ENCODE assay signal across 12 mouse cellular contexts in the genomic region with DNA sequence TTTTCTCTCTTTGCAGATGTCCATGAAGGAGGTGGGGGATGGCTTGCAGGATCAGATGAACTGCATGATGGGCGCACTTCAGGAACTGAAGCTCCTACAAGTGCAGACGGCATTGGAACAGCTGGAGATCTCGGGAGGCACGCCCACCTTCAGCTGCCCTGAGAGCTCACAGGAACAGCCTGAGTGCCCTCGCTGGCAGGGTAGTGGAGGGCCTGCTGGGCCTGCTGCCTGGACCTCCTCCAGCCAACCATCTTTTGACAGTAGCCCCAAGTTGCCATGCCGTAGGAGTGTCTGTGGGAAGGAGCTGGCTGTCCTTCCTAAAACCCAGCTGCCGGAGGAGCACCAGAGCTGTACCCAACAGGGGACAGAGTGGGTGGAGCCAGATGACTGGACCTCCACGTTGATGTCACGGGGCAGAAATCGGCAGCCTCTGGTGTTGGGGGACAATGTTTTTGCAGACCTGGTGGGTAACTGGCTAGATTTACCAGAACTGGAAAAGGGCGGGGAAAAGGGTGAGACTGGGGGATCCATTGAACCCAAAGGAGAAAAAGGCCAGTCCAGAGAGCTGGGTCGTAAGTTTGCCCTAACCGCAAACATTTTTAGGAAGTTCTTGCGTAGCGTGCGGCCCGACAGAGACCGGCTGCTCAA. TPM values are rescaled to one million over a fixed set of nuclear protein-coding genes. Genes with fewer than 3 reads are reported as not detected.
DNase-seq lines count a peak whose midpoint lies in the region; ATAC-seq and TF ChIP-seq lines count a peak whose summit lies in the region.
"Had no signal": no experiment of that assay in that cellular context is flagged by ENCODE, and none has a peak within 500 bp of the region (broad histone marks: within the 10 kb centered on the region; RNA-seq: fewer than 3 reads in every experiment).

No protein-coding gene starts in this region.

- DNase-seq in forebrain, embryonic 10.5 days (ENCODE audit: extremely low spot score, low spot score), result no peak
- peak; percentile 57 for DNase-seq in layer of hippocampus, adult 9-11 months
- DNase-seq in layer of hippocampus, postnatal 14 days (ENCODE audit: low spot score in 2 of 2), result no peak
- DNase-seq in brain, adult 2 months (ENCODE audit: low read depth, low spot score), result peak; percentile 76
- no peak for DNase-seq in spleen, postnatal 14 days (ENCODE audit: low spot score in 2 of 2)
- DNase-seq: adrenal gland, postnatal 36 days; kidney, adult 11 months; thymus, postnatal 4 days had no signal

- WGBS in forebrain, embryonic 10.5 days, result 63% methylated on average over 18 of the region's 18 CpGs
- 66% methylated on average over 18 of the region's 18 CpGs for WGBS in forebrain, embryonic 16.5 days
- 68% methylated on average over 18 of the region's 18 CpGs for WGBS in intestine, postnatal 0 days

- H3K4me2 ChIP-seq in forebrain, embryonic 16.5 days (ENCODE audit: low read length), result no peak overlapping the region
- no peak overlapping the region for H3K4me2 ChIP-seq in intestine, postnatal 0 days (replicated peaks; ENCODE audit: low read depth)
- H3K4me2 ChIP-seq: liver, embryonic 12.5 days had no signal

- ATAC-seq in forebrain, embryonic 16.5 days, result no peak
- peak; percentile 28; the same call in 1 of the 2 replicates for ATAC-seq in granulocyte monocyte progenitor cell, adult 5-6 weeks (replicated peaks; ENCODE audit: poor library complexity, severe bottlenecking)
- no peak for ATAC-seq in intestine, postnatal 0 days
- ATAC-seq: liver, embryonic 12.5 days had no signal

- H3K27ac ChIP-seq in forebrain, embryonic 10.5 days, result 0 out of 2 replicates have a peak overlapping the region, but pooled peaks have one; percentile 12
- H3K27ac ChIP-seq in forebrain, embryonic 16.5 days (ENCODE audit: low read length), result no peak overlapping the region
- no peak overlapping the region for H3K27ac ChIP-seq in intestine, postnatal 0 days (ENCODE audit: low read depth, low read length)
- H3K27ac ChIP-seq: liver, embryonic 12.5 days had no signal

- H3K9me3 ChIP-seq in forebrain, embryonic 10.5 days, result no peaks in the 10 kb centered on the region
- H3K9me3 ChIP-seq in forebrain, embryonic 16.5 days (ENCODE audit: control insufficient read depth, low read length), result no peaks in the 10 kb centered on the region
- H3K9me3 ChIP-seq in intestine, postnatal 0 days (ENCODE audit: control insufficient read depth), result no peaks in the 10 kb centered on the region
- H3K9me3 ChIP-seq: liver, embryonic 12.5 days had no signal

- H3K36me3 ChIP-seq in forebrain, embryonic 10.5 days (replicated peaks), result no peaks in the 10 kb centered on the region
- no peaks in the 10 kb centered on the region for H3K36me3 ChIP-seq in forebrain, embryonic 16.5 days (ENCODE audit: control insufficient read depth, insufficient read depth)
- H3K36me3 ChIP-seq in intestine, postnatal 0 days (ENCODE audit: control insufficient read depth, insufficient read depth), result no peaks in the 10 kb centered on the region
- H3K36me3 ChIP-seq: liver, embryonic 12.5 days had no signal

- no peaks in the 10 kb centered on the region for H3K27me3 ChIP-seq in forebrain, embryonic 10.5 days (ENCODE audit: poor library complexity, severe bottlenecking)
- no peaks in the 10 kb centered on the region for H3K27me3 ChIP-seq in forebrain, embryonic 16.5 days (replicated peaks; ENCODE audit: control insufficient read depth, insufficient read depth, low read length)
- H3K27me3 ChIP-seq in intestine, postnatal 0 days (replicated peaks; ENCODE audit: control insufficient read depth, insufficient read depth, low read length), result no peaks in the 10 kb centered on the region

- peaks cover 60% of the 10 kb centered on the region for H3K4me1 ChIP-seq in forebrain, embryonic 10.5 days
- peaks cover 9% of the 10 kb centered on the region for H3K4me1 ChIP-seq in forebrain, embryonic 16.5 days (replicated peaks; ENCODE audit: control insufficient read depth, insufficient read depth, low read length)
- no peaks in the 10 kb centered on the region for H3K4me1 ChIP-seq in intestine, postnatal 0 days (replicated peaks; ENCODE audit: control insufficient read depth, insufficient read depth, low read length)

- no peak overlapping the region for H3K4me3 ChIP-seq in forebrain, embryonic 10.5 days
- no peak overlapping the region for H3K4me3 ChIP-seq in forebrain, embryonic 16.5 days (replicated peaks; ENCODE audit: low read length)
- no peak overlapping the region for H3K4me3 ChIP-seq in intestine, postnatal 0 days (ENCODE audit: low read depth, low read length)
- H3K4me3 ChIP-seq: liver, embryonic 12.5 days had no signal

- H3K9ac ChIP-seq in forebrain, embryonic 16.5 days (replicated peaks; ENCODE audit: low read depth, low read length), result no peak overlapping the region
- H3K9ac ChIP-seq in intestine, postnatal 0 days (ENCODE audit: low read depth, low read length), result no peak overlapping the region
- H3K9ac ChIP-seq: liver, embryonic 12.5 days had no signal

- TF ChIP-seq CTCF in intestine, postnatal 0 days (IDR thresholded peaks at IDR 0.05; ENCODE audit: low read depth), result no peak

RNA-seq across cellular contexts. Expression of a gene that starts 12.1 kb away (rescaled TPM):
- polyA plus RNA-seq in forebrain, embryonic 10.5 days (2016; fragmentation: Nextera tagmentation; extraction: Ambion mirVana), result 1.5 and 2.0 TPM in 2 replicates
- polyA plus RNA-seq in forebrain, embryonic 16.5 days (2015; fragmentation: Nextera tagmentation; extraction: Ambion mirVana), result 3.2 and 3.9 TPM in 2 replicates
- 10 to 100 TPM; 50.0 to 50.9 TPM for total RNA-seq in layer of hippocampus, postnatal 14 days (2021)
- total RNA-seq in granulocyte monocyte progenitor cell, adult 5-6 weeks (2014; fragmentation: Nextera tagmentation), result not detected in 2 replicates
- 0.26 TPM in 1 of 2 replicates, not detected in the other for total RNA-seq in granulocyte monocyte progenitor cell, adult 5-6 weeks (2017)
- polyA plus RNA-seq in intestine, postnatal 0 days (2015; fragmentation: Nextera tagmentation; extraction: Ambion mirVana), result 1.5 and 2.3 TPM in 2 replicates

RNA-seq across cellular contexts. Expression of a gene that starts 29.1 kb away (rescaled TPM):
- polyA plus RNA-seq in forebrain, embryonic 10.5 days (2016; fragmentation: Nextera tagmentation; extraction: Ambion mirVana), result 51.3 and 54.1 TPM in 2 replicates
- 31.6 and 35.3 TPM in 2 replicates for polyA plus RNA-seq in forebrain, embryonic 16.5 days (2015; fragmentation: Nextera tagmentation; extraction: Ambion mirVana)
- 10 to 100 TPM in 1 of 2 experiments, 1 to 10 TPM in 1; 9.5 to 12.3 TPM for total RNA-seq in layer of hippocampus, postnatal 14 days (2021)
- total RNA-seq in granulocyte monocyte progenitor cell, adult 5-6 weeks (2014; fragmentation: Nextera tagmentation), result 27.8 and 30.0 TPM in 2 replicates
- total RNA-seq in granulocyte monocyte progenitor cell, adult 5-6 weeks (2017), result 50.3 and 58.6 TPM in 2 replicates
- polyA plus RNA-seq in intestine, postnatal 0 days (2015; fragmentation: Nextera tagmentation; extraction: Ambion mirVana), result 11.4 and 12.8 TPM in 2 replicates

Comparison
In these comparisons a context has a peak if more than half of its experiments do, and no peak if none do; other contexts are left out.
1. DNase-seq: peak in layer of hippocampus, adult 9-11 months (single experiment) and brain, adult 2 months (single experiment); none in forebrain, embryonic 10.5 days (single experiment), layer of hippocampus, postnatal 14 days (0 of 2) and spleen, postnatal 14 days (0 of 2).